In the genomic region with DNA sequence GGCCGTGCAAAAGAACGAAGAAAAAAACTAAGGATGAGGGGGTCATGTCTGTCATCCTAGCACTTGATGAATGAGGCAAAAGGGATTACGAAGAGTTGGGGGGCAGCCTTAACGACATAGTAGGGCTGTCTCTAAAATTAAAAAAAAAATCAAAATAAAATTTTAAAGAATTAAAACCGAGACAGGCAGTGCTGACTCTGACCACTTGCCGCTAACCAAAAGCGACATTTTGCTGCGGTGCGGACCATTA, we compare ENCODE assay signal across 9 mouse cellular contexts. TPM values are rescaled to one million over a fixed set of nuclear protein-coding genes. Genes with fewer than 3 reads are reported as not detected.
DNase-seq lines count a peak whose midpoint lies in the region; ATAC-seq and TF ChIP-seq lines count a peak whose summit lies in the region.
"Had no signal": no experiment of that assay in that cellular context is flagged by ENCODE, and none has a peak within 500 bp of the region (broad histone marks: within the 10 kb centered on the region; RNA-seq: fewer than 3 reads in every experiment).

No protein-coding gene starts in this region.

- H3K27ac ChIP-seq in left cerebral cortex, adult 2 months, result peak overlapping the region; percentile 97
- peak overlapping the region; percentile 94 for H3K27ac ChIP-seq in embryonic facial prominence, embryonic 13.5 days
- H3K27ac ChIP-seq in intestine, embryonic 16.5 days (ENCODE audit: low read length), result peak overlapping the region; percentile 97
- peak overlapping the region; percentile 96 for H3K27ac ChIP-seq in neural tube, embryonic 13.5 days (replicated peaks)

- no peak for ATAC-seq in embryonic facial prominence, embryonic 13.5 days (ENCODE audit: insufficient number of reproducible peaks, insufficient read depth, low FRiP score, low TSS enrichment, low read depth)
- ATAC-seq in intestine, embryonic 16.5 days, result no peak
- ATAC-seq in neural tube, embryonic 13.5 days (ENCODE audit: low read depth), result no peak

- H3K4me3 ChIP-seq in left cerebral cortex, adult 2 months, result peak overlapping the region; percentile 87
- peak overlapping the region; percentile 86 for H3K4me3 ChIP-seq in embryonic facial prominence, embryonic 13.5 days
- peak overlapping the region; percentile 61 for H3K4me3 ChIP-seq in intestine, embryonic 16.5 days (ENCODE audit: low read length)
- H3K4me3 ChIP-seq in neural tube, embryonic 13.5 days, result peak overlapping the region; percentile 90

- intact Hi-C loops in left cerebral cortex, adult 2 months (cut with DNase I), result no loop called here
- intact Hi-C loops in left cerebral cortex, postnatal 25 days (cut with DNase I), result loop anchor here (5.0 kb wide), 1 partner anchor 36 kb away; the partner anchor contains the start of gene Btbd2

- H3K4me2 ChIP-seq in embryonic facial prominence, embryonic 13.5 days, result peak overlapping the region; percentile 99
- H3K4me2 ChIP-seq in intestine, embryonic 16.5 days (ENCODE audit: low read depth, low read length), result peak overlapping the region; percentile 71
- peak overlapping the region; percentile 68 for H3K4me2 ChIP-seq in neural tube, embryonic 13.5 days

- H3K27me3 ChIP-seq in embryonic facial prominence, embryonic 13.5 days, result no peaks in the 10 kb centered on the region
- no peaks in the 10 kb centered on the region for H3K27me3 ChIP-seq in intestine, embryonic 16.5 days (replicated peaks; ENCODE audit: control insufficient read depth, insufficient read depth, low read length)
- no peaks in the 10 kb centered on the region for H3K27me3 ChIP-seq in neural tube, embryonic 13.5 days

- WGBS in embryonic facial prominence, embryonic 13.5 days, result 6% methylated on average over 9 of the region's 9 CpGs
- 1% methylated on average over 9 of the region's 9 CpGs for WGBS in intestine, embryonic 16.5 days
- WGBS in neural tube, embryonic 13.5 days, result 3% methylated on average over 9 of the region's 9 CpGs

- no peaks in the 10 kb centered on the region for H3K9me3 ChIP-seq in embryonic facial prominence, embryonic 13.5 days
- H3K9me3 ChIP-seq in intestine, embryonic 16.5 days (ENCODE audit: control insufficient read depth, low read length), result no peaks in the 10 kb centered on the region
- H3K9me3 ChIP-seq in neural tube, embryonic 13.5 days, result no peaks in the 10 kb centered on the region

- H3K9ac ChIP-seq in embryonic facial prominence, embryonic 13.5 days, result peak overlapping the region; percentile 69
- H3K9ac ChIP-seq in intestine, embryonic 16.5 days (ENCODE audit: low read depth, low read length), result peak overlapping the region; percentile 70
- H3K9ac ChIP-seq in neural tube, embryonic 13.5 days, result peak overlapping the region; percentile 71

- TF ChIP-seq CTCF in left cerebral cortex, adult 2 months (IDR thresholded peaks at IDR 0.05), result no peak; the same call in 1 of the 2 replicates

- H3K4me1 ChIP-seq in embryonic facial prominence, embryonic 13.5 days, result peaks cover 30% of the 10 kb centered on the region
- peaks cover 36% of the 10 kb centered on the region for H3K4me1 ChIP-seq in intestine, embryonic 16.5 days (ENCODE audit: control insufficient read depth, insufficient read depth, low read length)
- H3K4me1 ChIP-seq in neural tube, embryonic 13.5 days (replicated peaks), result peaks cover 39% of the 10 kb centered on the region

- peaks cover under 1% of the 10 kb centered on the region for H3K36me3 ChIP-seq in embryonic facial prominence, embryonic 13.5 days
- no peaks in the 10 kb centered on the region for H3K36me3 ChIP-seq in intestine, embryonic 16.5 days (ENCODE audit: control insufficient read depth, insufficient read depth, low read length)
- no peaks in the 10 kb centered on the region for H3K36me3 ChIP-seq in neural tube, embryonic 13.5 days

- DNase-seq in left cerebral cortex, adult 2 months (ENCODE audit: extremely low spot score in 1 of 2, low spot score in 2 of 2), result no peak
- DNase-seq in left cerebral cortex, postnatal 25 days (ENCODE audit: low spot score in 2 of 2), result no peak
- no peak for DNase-seq in layer of hippocampus, postnatal 36 days
- no peak for DNase-seq in testis, postnatal 14 days (ENCODE audit: low spot score)
- DNase-seq in cerebellum, postnatal 36 days, result no peak

RNA-seq across cellular contexts. Expression of gene Csnk1g2, which starts 1.0 kb away (rescaled TPM):
- 100 to 1,000 TPM; 244 to 251 TPM for total RNA-seq in left cerebral cortex, adult 2 months (2021)
- 100 to 1,000 TPM; 222 to 247 TPM for total RNA-seq in left cerebral cortex, postnatal 25 days (2021)
- polyA plus RNA-seq in embryonic facial prominence, embryonic 13.5 days (2015; fragmentation: Nextera tagmentation; extraction: Ambion mirVana), result 131 and 169 TPM in 2 replicates
- polyA plus RNA-seq in intestine, embryonic 16.5 days (2015; fragmentation: Nextera tagmentation; extraction: Ambion mirVana), result 15.1 and 22.2 TPM in 2 replicates
- polyA plus RNA-seq in neural tube, embryonic 13.5 days (2015; fragmentation: Nextera tagmentation; extraction: Ambion mirVana), result 98.0 and 110 TPM in 2 replicates
- total RNA-seq in layer of hippocampus, postnatal 36 days (2021), result 100 to 1,000 TPM; 216 to 241 TPM

RNA-seq across cellular contexts. Expression of gene Gm49322, which starts 15.8 kb away (rescaled TPM):
- total RNA-seq in left cerebral cortex, adult 2 months (2021), result 1 to 10 TPM; 2.7 to 4.2 TPM
- 1 to 10 TPM; 2.8 to 2.9 TPM for total RNA-seq in left cerebral cortex, postnatal 25 days (2021)
- 4.3 and 4.6 TPM in 2 replicates for polyA plus RNA-seq in embryonic facial prominence, embryonic 13.5 days (2015; fragmentation: Nextera tagmentation; extraction: Ambion mirVana)
- 3.3 and 4.0 TPM in 2 replicates for polyA plus RNA-seq in intestine, embryonic 16.5 days (2015; fragmentation: Nextera tagmentation; extraction: Ambion mirVana)
- polyA plus RNA-seq in neural tube, embryonic 13.5 days (2015; fragmentation: Nextera tagmentation; extraction: Ambion mirVana), result 2.8 and 3.7 TPM in 2 replicates
- total RNA-seq in layer of hippocampus, postnatal 36 days (2021), result 1 to 10 TPM; 2.6 to 3.1 TPM

RNA-seq across cellular contexts. Expression of gene Adat3, which starts 18.9 kb away (rescaled TPM):
- total RNA-seq in left cerebral cortex, adult 2 months (2021), result 1 to 10 TPM; 1.3 to 5.6 TPM
- total RNA-seq in left cerebral cortex, postnatal 25 days (2021), result 1 to 10 TPM; 3.6 to 4.5 TPM
- 5.9 and 9.1 TPM in 2 replicates for polyA plus RNA-seq in embryonic facial prominence, embryonic 13.5 days (2015; fragmentation: Nextera tagmentation; extraction: Ambion mirVana)
- polyA plus RNA-seq in intestine, embryonic 16.5 days (2015; fragmentation: Nextera tagmentation; extraction: Ambion mirVana), result 8.4 and 9.4 TPM in 2 replicates
- polyA plus RNA-seq in neural tube, embryonic 13.5 days (2015; fragmentation: Nextera tagmentation; extraction: Ambion mirVana), result 3.0 and 4.8 TPM in 2 replicates
- total RNA-seq in layer of hippocampus, postnatal 36 days (2021), result 1 to 10 TPM; 3.8 to 4.5 TPM
- total RNA-seq: hematopoietic stem cell, adult 5-6 weeks had no signal

RNA-seq across cellular contexts. Expression of gene Scamp4, which starts 18.9 kb away (rescaled TPM):
- total RNA-seq in left cerebral cortex, adult 2 months (2021), result 10 to 100 TPM; 41.5 to 44.8 TPM
- 10 to 100 TPM; 40.8 to 42.2 TPM for total RNA-seq in left cerebral cortex, postnatal 25 days (2021)
- polyA plus RNA-seq in embryonic facial prominence, embryonic 13.5 days (2015; fragmentation: Nextera tagmentation; extraction: Ambion mirVana), result 79.6 and 95.1 TPM in 2 replicates
- 125 and 127 TPM in 2 replicates for polyA plus RNA-seq in intestine, embryonic 16.5 days (2015; fragmentation: Nextera tagmentation; extraction: Ambion mirVana)
- 62.7 and 64.8 TPM in 2 replicates for polyA plus RNA-seq in neural tube, embryonic 13.5 days (2015; fragmentation: Nextera tagmentation; extraction: Ambion mirVana)
- total RNA-seq in layer of hippocampus, postnatal 36 days (2021), result 10 to 100 TPM; 41.8 to 44.9 TPM

RNA-seq across cellular contexts. Expression of gene Abhd17a, which starts 31.5 kb away (rescaled TPM):
- 100 to 1,000 TPM; 185 to 191 TPM for total RNA-seq in left cerebral cortex, adult 2 months (2021)
- 100 to 1,000 TPM; 206 to 216 TPM for total RNA-seq in left cerebral cortex, postnatal 25 days (2021)
- 84.6 and 85.3 TPM in 2 replicates for polyA plus RNA-seq in embryonic facial prominence, embryonic 13.5 days (2015; fragmentation: Nextera tagmentation; extraction: Ambion mirVana)
- 63.1 and 79.7 TPM in 2 replicates for polyA plus RNA-seq in intestine, embryonic 16.5 days (2015; fragmentation: Nextera tagmentation; extraction: Ambion mirVana)
- polyA plus RNA-seq in neural tube, embryonic 13.5 days (2015; fragmentation: Nextera tagmentation; extraction: Ambion mirVana), result 108 and 123 TPM in 2 replicates
- total RNA-seq in layer of hippocampus, postnatal 36 days (2021), result 100 to 1,000 TPM; 161 to 176 TPM
